Mouse (Mus musculus): ENCODE results near the gene Gucy2g. TPM values are rescaled to one million over a fixed set of nuclear protein-coding genes. Genes with fewer than 3 reads are reported as not detected.
"Not testable (repeated sequence)": the region's sequence is repeated elsewhere in the genome, so short reads cannot be mapped to it uniquely, and the experiment has no call there.

Gene Gucy2g
- polyA plus RNA-seq, 1 experiment from 2014 or later = not detected

DNA sequence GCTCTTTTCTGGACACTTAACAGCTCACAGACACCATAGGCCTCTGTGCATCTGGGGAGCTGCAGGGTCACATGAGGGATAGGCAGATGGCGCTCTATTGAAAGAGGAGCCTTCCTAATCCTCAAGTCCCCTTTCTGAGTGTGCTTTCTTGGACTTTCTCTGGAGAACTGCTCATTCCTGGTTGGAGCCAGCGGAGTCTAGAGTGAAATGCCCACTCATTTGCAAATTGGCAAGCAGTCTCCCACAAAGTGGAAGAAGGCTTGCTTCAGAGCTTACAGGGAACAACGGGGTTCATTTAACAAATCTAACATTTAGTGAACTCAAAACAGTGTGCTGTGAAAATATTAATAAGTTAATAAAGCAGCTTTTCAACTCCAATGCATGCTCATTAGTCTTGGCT lies 63.9 kb downstream of the Gucy2g start:
- H3K27me3 ChIP-seq (replicated peaks) = 0 out of 2 replicates have a peak, but pooled peaks cover 3% of the 10 kb centered on the region
- H3K9ac ChIP-seq = no peak overlapping the region
- no peak overlapping the region for H3K4me2 ChIP-seq
- no peaks in the 10 kb centered on the region for H3K9me3 ChIP-seq
- 86% methylated on average over 3 of the region's 3 CpGs for WGBS
- no peaks in the 10 kb centered on the region for H3K4me1 ChIP-seq
- H3K4me3 ChIP-seq = no peak overlapping the region
- no peak for ATAC-seq (ENCODE audit: extremely low read depth, insufficient number of reproducible peaks, low FRiP score, low TSS enrichment)
- H3K27ac ChIP-seq (replicated peaks) = no peak overlapping the region
- no peaks in the 10 kb centered on the region for H3K36me3 ChIP-seq

GRCm38 (mm10) chr19:55171585-55171984 lies 69.5 kb downstream of the Gucy2g start:
- no peak overlapping the region for H3K4me2 ChIP-seq
- no peaks in the 10 kb centered on the region for H3K27me3 ChIP-seq (replicated peaks)
- 63% methylated on average over 1 of the region's 1 CpGs for WGBS
- H3K27ac ChIP-seq (replicated peaks) = no peak overlapping the region
- H3K4me3 ChIP-seq = no peak overlapping the region
- peaks cover 11% of the 10 kb centered on the region; the same call in 1 of the 2 replicates for H3K9me3 ChIP-seq
- H3K4me1 ChIP-seq = no peaks in the 10 kb centered on the region
- H3K36me3 ChIP-seq = no peaks in the 10 kb centered on the region
- H3K9ac ChIP-seq = no peak overlapping the region
- no peak for ATAC-seq (ENCODE audit: extremely low read depth, insufficient number of reproducible peaks, low FRiP score, low TSS enrichment)

GRCm38 (mm10) chr19:55170399-55170798 lies 70.6 kb downstream of the Gucy2g start:
- Histone ChIP-seq H3K4me2 (no peak overlapping the region), H3K9ac (no peak overlapping the region), H3K27me3 (replicated peaks) (no peaks in the 10 kb centered on the region), H3K36me3 (no peaks in the 10 kb centered on the region), H3K27ac (replicated peaks) (no peak overlapping the region), H3K9me3 (peaks cover 11% of the 10 kb centered on the region; the same call in 1 of the 2 replicates), H3K4me1 (no peaks in the 10 kb centered on the region), H3K4me3 (no peak overlapping the region)
- ATAC-seq (ENCODE audit: extremely low read depth, insufficient number of reproducible peaks, low FRiP score, low TSS enrichment) = no peak

DNA sequence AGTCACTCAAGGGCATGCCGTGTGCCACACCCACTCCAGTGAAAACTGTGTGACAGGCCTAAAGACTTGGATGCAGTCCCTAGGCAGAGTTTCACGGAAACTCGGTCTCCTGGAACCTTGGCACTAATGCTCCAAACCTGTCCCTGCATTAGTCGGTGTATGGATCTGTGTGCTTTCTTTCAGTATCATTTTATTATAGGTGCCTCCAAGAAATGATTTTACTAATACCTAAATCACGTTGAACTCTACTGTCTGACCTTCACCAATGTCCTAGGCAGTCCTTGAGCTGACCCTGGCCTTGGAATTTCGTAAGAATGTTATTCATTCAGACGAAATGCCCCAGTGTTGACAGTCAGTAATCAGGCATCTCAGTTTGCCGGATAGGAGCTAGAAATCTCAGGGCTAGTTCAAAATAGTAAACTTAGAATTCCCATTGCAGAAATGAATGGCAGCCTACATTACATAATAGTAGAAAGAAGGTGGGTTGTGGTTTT lies 71.8 kb downstream of the Gucy2g start:
- 75% methylated on average over 8 of the region's 8 CpGs for WGBS
- H3K9ac ChIP-seq; H3K4me2 ChIP-seq; H3K4me1 ChIP-seq; H3K4me3 ChIP-seq; H3K27me3 ChIP-seq (replicated peaks); H3K36me3 ChIP-seq; ATAC-seq (ENCODE audit: extremely low read depth, insufficient number of reproducible peaks, low FRiP score, low TSS enrichment); H3K27ac ChIP-seq (replicated peaks): not testable (repeated sequence)
- peaks cover 11% of the 10 kb centered on the region; the same call in 1 of the 2 replicates for H3K9me3 ChIP-seq

DNA sequence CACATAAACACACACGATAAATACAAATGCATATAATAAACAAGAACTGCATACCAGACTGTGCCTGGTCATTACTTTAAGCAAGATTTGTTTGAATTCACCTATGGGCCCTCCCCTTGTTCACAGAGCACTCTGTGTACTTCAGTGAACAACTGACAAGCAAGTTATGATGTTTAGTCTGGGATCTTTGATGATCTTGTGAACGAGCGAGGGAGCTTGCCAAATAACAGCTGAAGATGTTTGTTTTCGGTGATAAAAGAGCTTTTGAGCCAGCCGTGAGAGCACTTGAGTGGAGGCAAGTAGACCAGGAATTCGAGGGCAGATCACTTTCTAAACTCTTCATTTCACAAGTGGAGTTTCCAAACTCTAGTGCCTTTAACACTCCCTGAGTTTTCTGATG lies 72.7 kb downstream of the Gucy2g start:
- H3K9me3 ChIP-seq = peaks cover 11% of the 10 kb centered on the region; the same call in 1 of the 2 replicates
- H3K4me1 ChIP-seq = no peaks in the 10 kb centered on the region
- H3K4me2 ChIP-seq = no peak overlapping the region
- H3K4me3 ChIP-seq = no peak overlapping the region
- H3K9ac ChIP-seq = no peak overlapping the region
- WGBS = 58% methylated on average over 6 of the region's 6 CpGs
- H3K27me3 ChIP-seq (replicated peaks) = no peaks in the 10 kb centered on the region
- H3K27ac ChIP-seq (replicated peaks) = no peak overlapping the region
- H3K36me3 ChIP-seq = no peaks in the 10 kb centered on the region
- no peak for ATAC-seq (ENCODE audit: extremely low read depth, insufficient number of reproducible peaks, low FRiP score, low TSS enrichment)

DNA sequence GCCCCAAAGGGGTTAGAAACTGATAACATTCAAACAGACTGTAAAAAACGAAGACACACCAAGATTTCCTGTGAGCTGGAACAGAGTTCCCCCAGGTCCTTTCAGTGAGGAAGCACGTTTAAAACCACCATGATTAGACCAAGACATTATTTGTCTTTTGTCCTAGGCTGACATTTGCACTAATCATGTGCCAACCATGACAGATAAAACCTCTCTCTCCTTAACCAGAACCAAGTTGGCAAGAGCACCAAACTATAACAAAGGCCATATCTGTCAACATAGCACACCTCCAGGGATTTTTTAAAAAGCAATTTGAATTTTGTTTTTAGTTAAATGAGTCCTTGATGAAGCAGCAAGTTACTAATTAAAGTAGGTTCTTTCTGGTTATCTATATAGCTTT lies 73.3 kb downstream of the Gucy2g start:
- Histone ChIP-seq H3K27me3 (replicated peaks) (no peaks in the 10 kb centered on the region), H3K4me3 (no peak overlapping the region), H3K4me2 (no peak overlapping the region), H3K9me3 (peaks cover 11% of the 10 kb centered on the region; the same call in 1 of the 2 replicates), H3K27ac (replicated peaks) (no peak overlapping the region), H3K4me1 (no peaks in the 10 kb centered on the region), H3K36me3 (no peaks in the 10 kb centered on the region), H3K9ac (no peak overlapping the region)
- ATAC-seq (ENCODE audit: extremely low read depth, insufficient number of reproducible peaks, low FRiP score, low TSS enrichment) = no peak
- 37% methylated on average over 2 of the region's 2 CpGs for WGBS

DNA sequence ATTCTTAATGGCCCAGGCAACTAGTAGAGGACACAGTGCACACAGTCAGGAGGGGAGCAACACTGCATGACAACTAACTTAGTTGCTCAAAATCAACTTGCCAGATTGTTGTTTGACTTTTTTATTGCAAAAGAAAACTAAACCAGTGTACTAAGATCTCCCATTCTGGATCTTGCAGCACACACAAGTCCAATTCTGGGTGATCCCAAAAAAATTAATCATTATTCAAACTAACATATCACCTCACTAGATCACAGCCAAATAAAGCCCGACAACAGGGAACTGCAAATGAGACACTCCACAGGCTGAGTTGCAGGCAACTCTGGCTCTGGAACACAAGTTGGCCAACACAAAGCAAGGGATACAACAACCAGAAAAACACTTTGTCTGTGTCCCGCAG lies 74.3 kb downstream of the Gucy2g start:
- peaks cover 11% of the 10 kb centered on the region; the same call in 1 of the 2 replicates for H3K9me3 ChIP-seq
- no peak overlapping the region for H3K4me2 ChIP-seq
- ATAC-seq (ENCODE audit: extremely low read depth, insufficient number of reproducible peaks, low FRiP score, low TSS enrichment) = no peak
- H3K27me3 ChIP-seq (replicated peaks) = no peaks in the 10 kb centered on the region
- 80% methylated on average over 2 of the region's 2 CpGs for WGBS
- H3K4me3 ChIP-seq = no peak overlapping the region
- H3K9ac ChIP-seq = no peak overlapping the region
- no peak overlapping the region for H3K27ac ChIP-seq (replicated peaks)
- no peaks in the 10 kb centered on the region for H3K36me3 ChIP-seq
- no peaks in the 10 kb centered on the region for H3K4me1 ChIP-seq

GRCm38 (mm10) chr19:55165954-55166353 lies 75.1 kb downstream of the Gucy2g start:
- H3K27me3 ChIP-seq (replicated peaks) = no peaks in the 10 kb centered on the region
- 71% methylated on average over 4 of the region's 4 CpGs for WGBS
- H3K9ac ChIP-seq = no peak overlapping the region
- no peak overlapping the region for H3K4me2 ChIP-seq
- no peaks in the 10 kb centered on the region for H3K4me1 ChIP-seq
- no peak for ATAC-seq (ENCODE audit: extremely low read depth, insufficient number of reproducible peaks, low FRiP score, low TSS enrichment)
- H3K9me3 ChIP-seq = peaks cover 11% of the 10 kb centered on the region; the same call in 1 of the 2 replicates
- H3K27ac ChIP-seq (replicated peaks) = no peak overlapping the region
- no peak overlapping the region for H3K4me3 ChIP-seq
- no peaks in the 10 kb centered on the region for H3K36me3 ChIP-seq

- Histone ChIP-seq H3K9ac (no peak overlapping the region), H3K27me3 (replicated peaks) (no peaks in the 10 kb centered on the region), H3K4me2 (no peak overlapping the region), H3K4me1 (no peaks in the 10 kb centered on the region), H3K27ac (replicated peaks) (no peak overlapping the region), H3K4me3 (no peak overlapping the region), H3K9me3 (peaks cover 10% of the 10 kb centered on the region; the same call in 1 of the 2 replicates), H3K36me3 (no peaks in the 10 kb centered on the region)
- no peak for ATAC-seq (ENCODE audit: extremely low read depth, insufficient number of reproducible peaks, low FRiP score, low TSS enrichment)
- WGBS = 65% methylated on average over 1 of the region's 1 CpGs
These were observed 75.7 kb downstream of the Gucy2g start for GRCm38 (mm10) chr19:55165183-55165865.

- Histone ChIP-seq H3K9ac (no peak overlapping the region), H3K4me3 (no peak overlapping the region), H3K27me3 (replicated peaks) (no peaks in the 10 kb centered on the region), H3K4me1 (no peaks in the 10 kb centered on the region), H3K4me2 (no peak overlapping the region), H3K9me3 (no peaks in the 10 kb centered on the region), H3K36me3 (no peaks in the 10 kb centered on the region), H3K27ac (replicated peaks) (no peak overlapping the region)
- ATAC-seq (ENCODE audit: extremely low read depth, insufficient number of reproducible peaks, low FRiP score, low TSS enrichment) = no peak
- 46% methylated on average over 1 of the region's 1 CpGs for WGBS
These were observed 76.9 kb downstream of the Gucy2g start for GRCm38 (mm10) chr19:55164162-55164561.

GRCm38 (mm10) chr19:55162271-55162670 lies 78.8 kb downstream of the Gucy2g start:
- no peaks in the 10 kb centered on the region for H3K9me3 ChIP-seq
- H3K27ac ChIP-seq (replicated peaks) = no peak overlapping the region
- H3K4me2 ChIP-seq = no peak overlapping the region
- H3K9ac ChIP-seq = no peak overlapping the region
- no peaks in the 10 kb centered on the region for H3K4me1 ChIP-seq
- H3K4me3 ChIP-seq = no peak overlapping the region
- H3K27me3 ChIP-seq (replicated peaks) = no peaks in the 10 kb centered on the region
- 76% methylated on average over 4 of the region's 4 CpGs for WGBS
- no peak for ATAC-seq (ENCODE audit: extremely low read depth, insufficient number of reproducible peaks, low FRiP score, low TSS enrichment)
- H3K36me3 ChIP-seq = no peaks in the 10 kb centered on the region

DNA sequence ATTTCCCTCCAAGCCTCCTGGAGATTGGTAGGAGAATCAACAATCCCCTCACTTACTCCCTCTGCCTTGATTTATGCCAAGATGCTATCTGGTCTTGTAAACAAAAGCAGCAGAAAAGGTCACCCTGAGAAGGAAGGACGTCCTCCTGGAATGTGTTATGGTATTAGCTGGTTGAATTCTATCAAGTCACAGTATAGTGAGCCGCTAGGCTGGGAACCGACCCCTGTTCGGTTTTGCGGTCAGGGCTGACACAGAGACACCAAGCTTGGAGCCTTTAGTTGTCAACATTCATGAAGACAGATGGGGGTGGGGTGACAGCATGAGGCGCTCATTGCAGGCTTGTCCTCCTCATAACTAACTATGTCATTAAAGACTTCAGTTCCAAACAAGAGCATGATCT lies 81.2 kb downstream of the Gucy2g start:
- Histone ChIP-seq H3K4me2 (no peak overlapping the region), H3K27ac (replicated peaks) (no peak overlapping the region), H3K9me3 (no peaks in the 10 kb centered on the region), H3K4me3 (no peak overlapping the region), H3K36me3 (no peaks in the 10 kb centered on the region), H3K9ac (no peak overlapping the region), H3K27me3 (replicated peaks) (no peaks in the 10 kb centered on the region), H3K4me1 (no peaks in the 10 kb centered on the region)
- no peak for ATAC-seq (ENCODE audit: extremely low read depth, insufficient number of reproducible peaks, low FRiP score, low TSS enrichment)
- WGBS = 63% methylated on average over 6 of the region's 6 CpGs
